In genomic region chr2:174285921-174286470, GRCm38 (mm10) we compare ENCODE assay signal across 9 mouse cellular contexts. TPM values are rescaled to one million over a fixed set of nuclear protein-coding genes. Genes with fewer than 3 reads are reported as not detected.
DNase-seq lines count a peak whose midpoint lies in the region; ATAC-seq and TF ChIP-seq lines count a peak whose summit lies in the region.
"Had no signal": no experiment of that assay in that cellular context is flagged by ENCODE, and none has a peak within 500 bp of the region (broad histone marks: within the 10 kb centered on the region; RNA-seq: fewer than 3 reads in every experiment).

No protein-coding gene starts in this region.

- TF ChIP-seq CTCF in ES-Bruce4 (IDR thresholded peaks at IDR 0.05; ENCODE audit: low read depth, low read length), result no peak

- no peak overlapping the region for H3K9ac ChIP-seq in heart, embryonic 12.5 days
- H3K9ac ChIP-seq in ES-Bruce4 (ENCODE audit: low read depth, poor library complexity, severe bottlenecking), result peak overlapping the region; percentile 24; the same call in 1 of the 2 replicates
- H3K9ac ChIP-seq in hindbrain, embryonic 12.5 days, result no peak overlapping the region

- H3K36me3 ChIP-seq in heart, embryonic 12.5 days, result peaks cover 49% of the 10 kb centered on the region
- peaks cover 23% of the 10 kb centered on the region for H3K36me3 ChIP-seq in ES-Bruce4 (ENCODE audit: control insufficient read depth, insufficient read depth, low read length, poor library complexity, severe bottlenecking)
- peaks cover 68% of the 10 kb centered on the region for H3K36me3 ChIP-seq in hindbrain, embryonic 12.5 days

- ATAC-seq in heart, embryonic 12.5 days (ENCODE audit: insufficient number of reproducible peaks, low FRiP score), result no peak
- no peak for ATAC-seq in hindbrain, embryonic 12.5 days (ENCODE audit: low FRiP score)
- ATAC-seq in megakaryocyte, adult 5-6 weeks (ENCODE audit: poor library complexity, severe bottlenecking), result 0 out of 2 replicates have a peak, but pooled peaks have one; percentile 13
- ATAC-seq in CD4-positive, CD25-positive, alpha-beta regulatory T cell, adult 4 months, result no peak

- H3K4me3 ChIP-seq in heart, embryonic 12.5 days, result no peak overlapping the region
- H3K4me3 ChIP-seq in ES-Bruce4 (ENCODE audit: low read depth, low read length), result peak overlapping the region; percentile 81
- peak overlapping the region; percentile 32 for H3K4me3 ChIP-seq in hindbrain, embryonic 12.5 days

- H3K27me3 ChIP-seq in heart, embryonic 12.5 days (replicated peaks), result peaks cover 44% of the 10 kb centered on the region
- no peaks in the 10 kb centered on the region for H3K27me3 ChIP-seq in ES-Bruce4 (ENCODE audit: control insufficient read depth, insufficient read depth, low read length, poor library complexity, severe bottlenecking)
- peaks cover 63% of the 10 kb centered on the region for H3K27me3 ChIP-seq in hindbrain, embryonic 12.5 days

- peaks cover 13% of the 10 kb centered on the region for H3K4me1 ChIP-seq in heart, embryonic 12.5 days (replicated peaks)
- peaks cover 3% of the 10 kb centered on the region for H3K4me1 ChIP-seq in ES-Bruce4 (ENCODE audit: control insufficient read depth, insufficient read depth, low read length)
- peaks cover 31% of the 10 kb centered on the region for H3K4me1 ChIP-seq in hindbrain, embryonic 12.5 days

- no peak overlapping the region for H3K4me2 ChIP-seq in heart, embryonic 12.5 days
- H3K4me2 ChIP-seq in hindbrain, embryonic 12.5 days (replicated peaks), result 0 out of 2 replicates have a peak overlapping the region, but pooled peaks have one; percentile 53

- DNase-seq in heart, adult 11 months, result peak; percentile 85
- no peak for DNase-seq in frontal cortex, postnatal 36 days (ENCODE audit: low spot score in 2 of 2)
- no peak for DNase-seq in layer of hippocampus, postnatal 10 days (ENCODE audit: low spot score in 2 of 2)
- DNase-seq: cerebellum, adult 11 months had no signal

- H3K9me3 ChIP-seq in heart, embryonic 12.5 days (replicated peaks), result peaks cover 17% of the 10 kb centered on the region
- no peaks in the 10 kb centered on the region for H3K9me3 ChIP-seq in ES-Bruce4 (replicated peaks; ENCODE audit: control insufficient read depth, insufficient read depth, low read length, poor library complexity, severe bottlenecking)
- H3K9me3 ChIP-seq in hindbrain, embryonic 12.5 days (replicated peaks), result peaks cover 27% of the 10 kb centered on the region

- no peak for TF ChIP-seq EP300 in ES-Bruce4 (IDR thresholded peaks at IDR 0.05; ENCODE audit: insufficient read depth, low read depth, low read length)

- no peak overlapping the region for H3K27ac ChIP-seq in heart, embryonic 12.5 days (ENCODE audit: poor library complexity, severe bottlenecking)
- H3K27ac ChIP-seq in ES-Bruce4 (ENCODE audit: insufficient read depth, low read length), result no peak overlapping the region
- no peak overlapping the region for H3K27ac ChIP-seq in hindbrain, embryonic 12.5 days

- TF ChIP-seq POLR2A in ES-Bruce4 (IDR thresholded peaks at IDR 0.05; ENCODE audit: insufficient read depth, low read length), result no peak

- WGBS in heart, embryonic 12.5 days, result 53% methylated on average over 34 of the region's 34 CpGs
- 55% methylated on average over 34 of the region's 34 CpGs for WGBS in hindbrain, embryonic 12.5 days

RNA-seq across cellular contexts. Expression of gene Gnas, which starts 1.9 kb away (rescaled TPM):
- polyA plus RNA-seq in heart, embryonic 12.5 days (2016; fragmentation: Nextera tagmentation; extraction: Ambion mirVana), result 1,446 and 1,448 TPM in 2 replicates
- 394 and 424 TPM in 2 replicates for polyA plus RNA-seq in ES-Bruce4 (2011; ENCODE audit: insufficient read depth, insufficient read length, low read depth, missing spikeins)
- 1,701 and 1,752 TPM in 2 replicates for polyA plus RNA-seq in hindbrain, embryonic 12.5 days (2016; fragmentation: Nextera tagmentation; extraction: Ambion mirVana)
- 518 and 554 TPM in 2 replicates for total RNA-seq in megakaryocyte, adult 5-6 weeks (2015)
- total RNA-seq in megakaryocyte, adult 5-6 weeks (2017), result 238 and 262 TPM in 2 replicates
- polyA plus RNA-seq in CD4-positive, CD25-positive, alpha-beta regulatory T cell, adult 4 months (2017; shearing (Covaris generic)), result 100 to 1,000 TPM in 1 of 2 experiments, 10 to 100 TPM in 1; 96.1 to 130 TPM
- total RNA-seq in layer of hippocampus, postnatal 10 days (2021), result 1,000 to 10,000 TPM; 1,824 to 1,870 TPM
